Mouse (Mus musculus) small intestine, adult 2 months (tissue): ENCODE measurements around the gene Hnrnpab.

Experiments
- CTCF ChIP-seq: fragments of 200-500 bp; IDR thresholded peaks from 2 replicates; pipeline ENCODE4 v1.5.1; 2012; ENCODE audit warnings: low read depth, mild to moderate bottlenecking, control low read depth, inconsistent platforms, low read length, moderate library complexity, mixed read lengths; ENCODE audit not compliant: insufficient replicate concordance, insufficient read length; ENCODE audit errors: extremely low read depth
- POLR2A ChIP-seq: fragments of 200-500 bp; IDR thresholded peaks from 2 replicates; pipeline ENCODE4 v1.6.1; 2012; ENCODE audit warnings: low read depth, mild to moderate bottlenecking, control low read depth, inconsistent platforms, low read length, moderate library complexity

DNA sequence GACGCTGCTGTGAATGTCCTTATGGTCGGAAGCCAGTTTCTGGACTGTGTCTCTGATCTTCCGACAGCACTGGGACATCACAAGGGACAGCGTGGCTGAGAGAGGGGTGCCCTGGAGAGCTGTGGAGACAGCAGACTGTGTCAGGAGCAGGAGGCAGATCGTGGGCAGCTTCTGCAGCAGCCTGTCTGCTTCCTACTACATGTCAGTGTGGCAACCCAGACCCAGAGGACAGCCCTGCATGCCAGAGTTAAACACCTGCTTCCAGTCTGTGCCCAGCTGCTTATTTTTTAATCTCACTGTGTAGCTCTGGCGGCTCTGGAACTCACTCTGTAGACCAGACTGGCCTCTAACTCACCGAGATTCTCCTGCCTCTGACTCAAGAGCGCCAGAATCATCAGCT, 21.3 kb upstream of the Hnrnpab start:
- no peak for TF ChIP-seq CTCF
- TF ChIP-seq POLR2A = no peak
